Mouse (Mus musculus) kidney, postnatal 10 days (tissue): ENCODE data around the gene Agap3.

Experiments
- DNase-seq: peaks from one replicate; pipeline ENCODE4 v3.0.0; 2021; ENCODE audit warnings: mixed read lengths

Gene Agap3

DNA sequence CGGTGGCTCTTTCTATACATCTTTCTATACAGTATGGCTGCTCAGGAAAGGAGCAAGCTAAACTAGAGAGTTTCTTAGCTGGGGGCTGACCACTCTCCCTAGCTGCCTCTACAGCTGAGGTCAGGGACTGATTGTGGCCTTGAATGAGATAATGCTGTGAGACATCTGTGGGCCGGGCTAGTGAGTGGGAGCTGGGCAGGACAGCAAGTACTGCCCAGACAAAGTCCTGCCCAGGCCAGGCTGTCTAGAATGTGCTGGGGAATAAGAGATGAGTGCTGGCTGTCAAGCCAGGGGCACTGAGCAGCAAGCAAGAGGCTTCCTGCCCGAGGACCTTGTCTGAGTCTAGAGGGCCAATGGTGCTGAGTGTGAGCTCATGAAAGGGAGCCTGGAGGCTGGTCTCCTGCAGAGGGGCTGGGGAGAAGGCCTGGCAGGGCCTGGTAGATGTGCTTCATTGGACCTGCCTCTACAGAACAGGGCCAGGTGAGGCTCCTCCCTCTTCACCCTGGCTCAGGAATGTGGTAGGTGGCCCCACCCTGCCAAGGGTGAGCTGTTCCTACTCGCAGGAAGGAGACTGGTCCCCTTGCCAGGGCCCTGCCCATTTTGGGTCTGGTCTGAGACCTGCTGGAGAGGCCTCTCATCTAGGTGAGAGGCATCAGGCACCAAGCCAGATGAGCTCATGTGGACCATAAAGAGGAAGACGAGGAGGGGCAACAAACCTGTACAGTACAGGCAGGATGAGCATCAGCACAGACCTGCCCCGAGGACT lies 23.7 kb downstream of the Agap3 start:
- DNase-seq = peak; percentile 67

DNA sequence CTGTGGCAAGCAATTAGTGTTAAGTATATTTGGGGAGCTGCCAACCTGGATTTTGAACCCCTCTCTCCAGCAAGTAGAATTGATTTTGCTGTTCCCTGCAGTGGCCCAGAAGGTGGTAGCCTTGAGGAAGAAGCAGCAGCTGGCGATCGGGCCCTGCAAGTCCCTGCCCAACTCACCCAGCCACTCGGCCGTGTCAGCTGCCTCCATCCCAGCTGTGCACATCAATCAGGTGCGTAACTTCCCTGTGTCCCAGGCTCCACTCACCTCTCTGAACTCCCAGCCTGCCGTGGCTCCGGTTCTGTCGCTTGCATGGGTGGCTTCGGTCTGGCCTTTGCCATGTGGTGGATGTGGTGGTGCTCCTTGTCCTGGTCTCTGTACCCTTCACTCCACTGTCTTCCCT lies 25.9 kb downstream of the Agap3 start:
- DNase-seq = no peak

DNA sequence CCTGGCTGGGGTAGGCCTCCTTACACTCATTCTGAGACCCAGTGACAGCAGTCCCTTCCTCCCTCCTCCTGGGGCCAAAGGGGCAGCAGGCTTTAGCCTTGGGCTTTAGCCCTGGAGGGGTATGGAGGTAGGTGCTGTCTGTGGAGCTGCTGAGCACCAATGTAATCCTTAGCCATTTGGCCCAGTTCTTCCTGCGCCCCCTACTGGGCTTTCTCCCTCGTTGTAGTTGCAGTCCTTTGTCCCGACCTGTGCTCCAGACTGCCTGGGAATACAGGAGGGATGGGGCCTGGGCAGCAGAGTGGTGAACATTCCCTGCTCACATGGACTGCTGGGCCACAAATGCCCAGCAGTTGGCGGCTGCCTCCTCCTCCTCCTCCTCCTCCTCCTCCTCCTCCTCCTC lies 29.7 kb downstream of the Agap3 start:
- peak; percentile 89 for DNase-seq

DNA sequence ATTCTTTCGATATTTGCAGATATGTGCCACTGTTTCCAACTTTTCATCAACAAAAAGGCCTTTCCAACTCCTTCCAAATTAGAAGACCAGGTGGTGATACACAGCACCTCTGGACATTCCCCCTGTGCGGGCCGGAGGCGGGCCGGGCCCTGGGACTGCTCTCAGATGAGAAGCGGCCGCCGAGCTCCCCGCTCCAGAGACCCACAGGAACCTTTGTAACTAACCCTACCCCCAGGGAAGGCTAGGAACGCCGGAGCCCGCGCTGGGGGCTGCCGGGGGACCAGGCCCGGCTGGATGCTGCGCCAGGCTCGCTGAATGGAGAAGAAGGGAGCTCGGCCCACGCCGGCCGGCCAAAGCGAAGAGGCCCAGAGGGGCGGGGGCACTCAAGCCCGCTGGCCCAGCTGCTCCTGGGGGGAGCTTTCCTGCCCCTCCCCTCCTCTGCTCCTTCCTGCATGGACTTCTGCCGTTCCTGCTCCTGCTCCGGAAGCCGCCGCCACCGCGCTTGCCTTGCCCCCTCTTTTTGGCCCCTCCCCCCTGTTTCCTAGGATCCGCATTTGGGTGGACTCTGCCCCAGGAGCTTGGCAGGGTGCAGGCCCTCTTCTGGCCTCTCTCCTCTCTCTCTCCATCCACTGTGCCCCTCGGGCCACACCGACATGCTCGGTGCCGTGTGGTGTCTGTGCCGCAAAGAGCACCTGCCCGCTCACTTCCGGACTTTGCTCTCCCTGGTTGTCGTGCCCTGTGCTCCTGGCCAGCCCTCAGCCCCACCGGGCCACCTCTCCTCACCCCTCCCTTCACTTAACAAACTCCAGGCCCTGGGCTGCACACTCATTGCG lies 30.5 kb downstream of the Agap3 start:
- peak; percentile 83 for DNase-seq

DNA sequence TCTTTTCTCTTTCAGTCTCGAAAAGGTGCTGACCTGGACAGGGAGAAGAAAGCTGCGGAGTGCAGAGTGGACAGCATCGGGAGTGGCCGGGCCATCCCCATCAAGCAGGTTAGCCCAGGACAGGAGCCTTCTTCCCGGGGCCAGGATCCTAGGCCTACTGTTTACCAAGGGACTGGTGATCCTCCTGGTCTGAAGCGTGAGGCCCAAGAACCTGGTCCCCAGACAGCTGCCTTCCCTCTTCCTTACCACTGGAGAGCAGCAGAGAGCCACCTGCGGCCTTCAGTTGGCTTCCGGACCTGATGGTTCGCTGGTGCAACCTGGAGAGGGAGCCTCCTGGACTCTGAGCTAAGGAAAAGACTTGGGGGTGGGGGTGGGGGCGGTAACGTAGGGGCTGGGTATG lies 31.3 kb downstream of the Agap3 start:
- DNase-seq = peak; percentile 82

DNA sequence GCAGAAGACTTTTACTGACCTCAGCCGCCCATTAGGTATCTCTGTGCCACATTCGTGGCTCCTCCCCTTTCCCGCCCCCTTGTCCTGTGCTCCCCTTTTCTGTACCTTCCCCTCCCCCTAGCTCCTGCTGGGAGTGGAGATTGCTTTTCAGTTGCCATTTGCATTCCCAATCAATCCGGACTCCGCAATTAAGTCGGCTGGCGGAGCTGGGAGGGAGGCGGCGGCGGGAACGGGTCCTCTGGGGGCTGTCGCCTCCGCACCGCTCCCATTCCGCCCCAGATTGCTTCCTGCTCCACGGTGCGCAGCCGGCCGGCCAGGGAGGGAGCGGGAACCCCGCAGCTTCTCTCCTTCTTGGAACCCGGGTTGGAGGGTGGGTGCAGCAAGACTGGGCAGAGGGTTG lies 33.0 kb downstream of the Agap3 start:
- peak; percentile 44 for DNase-seq

DNA sequence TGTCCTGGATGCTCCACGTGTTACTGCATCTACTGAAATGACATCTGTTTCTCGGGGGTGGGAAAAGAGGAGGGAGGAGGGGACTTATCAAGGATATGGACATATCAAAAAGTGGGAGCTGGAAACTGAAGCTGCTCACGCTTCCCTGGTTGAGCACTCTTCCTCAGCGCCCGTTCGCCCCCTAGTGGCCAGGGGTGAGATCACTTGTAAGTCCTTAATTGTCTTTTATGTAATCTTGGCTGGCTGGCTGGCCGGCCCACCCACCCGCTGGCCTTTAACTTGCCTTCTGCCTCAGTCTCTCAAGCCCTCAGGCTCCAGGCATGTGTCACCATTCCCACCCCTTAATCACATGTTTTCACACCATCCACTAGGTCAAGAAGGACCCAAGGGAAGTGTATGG lies 34.1 kb downstream of the Agap3 start:
- DNase-seq = peak; percentile 94

DNA sequence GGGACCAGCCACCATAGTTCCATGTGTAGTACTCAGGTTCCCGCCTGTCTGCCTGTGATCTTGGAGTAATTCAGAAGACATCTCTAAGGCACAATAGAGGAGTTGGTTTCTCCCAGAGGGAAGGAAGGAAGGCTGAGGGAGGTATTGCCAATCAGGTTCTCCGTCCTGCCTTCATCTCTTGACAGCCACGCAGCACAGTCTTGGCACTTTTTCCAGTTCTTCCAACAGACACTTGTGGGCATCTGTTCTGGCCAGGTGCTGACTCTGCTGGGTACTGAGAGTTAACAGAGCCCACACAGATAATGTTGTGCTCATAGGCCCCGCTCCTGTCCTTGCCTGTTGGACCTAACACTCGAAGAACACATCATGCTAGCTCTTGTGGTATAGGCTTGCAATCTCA lies 34.8 kb downstream of the Agap3 start:
- no peak for DNase-seq

DNA sequence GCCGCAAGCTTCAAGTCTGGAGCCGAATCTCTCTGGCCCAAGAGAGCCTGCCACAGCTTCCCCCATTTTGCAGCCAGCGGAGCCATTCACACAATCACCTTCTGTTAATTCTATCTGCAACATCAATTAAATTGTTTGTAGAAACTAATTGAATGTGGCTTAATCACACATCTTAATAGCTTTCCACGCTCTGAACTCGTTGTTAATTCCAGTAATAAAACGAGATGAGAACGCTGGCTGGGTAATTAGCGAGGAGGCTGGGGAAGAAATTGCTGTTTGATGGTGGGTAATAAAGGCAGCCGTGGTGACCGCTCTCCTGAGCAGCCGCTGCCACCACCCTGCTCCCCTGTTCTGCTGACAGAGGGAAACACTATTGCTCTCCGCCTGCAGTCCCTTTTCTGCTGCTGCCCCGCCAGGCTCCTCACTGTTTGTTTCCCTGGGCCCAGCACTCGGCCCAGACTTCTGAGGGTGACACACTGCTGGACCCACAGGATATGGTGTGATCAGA lies 38.5 kb downstream of the Agap3 start:
- no peak for DNase-seq

DNA sequence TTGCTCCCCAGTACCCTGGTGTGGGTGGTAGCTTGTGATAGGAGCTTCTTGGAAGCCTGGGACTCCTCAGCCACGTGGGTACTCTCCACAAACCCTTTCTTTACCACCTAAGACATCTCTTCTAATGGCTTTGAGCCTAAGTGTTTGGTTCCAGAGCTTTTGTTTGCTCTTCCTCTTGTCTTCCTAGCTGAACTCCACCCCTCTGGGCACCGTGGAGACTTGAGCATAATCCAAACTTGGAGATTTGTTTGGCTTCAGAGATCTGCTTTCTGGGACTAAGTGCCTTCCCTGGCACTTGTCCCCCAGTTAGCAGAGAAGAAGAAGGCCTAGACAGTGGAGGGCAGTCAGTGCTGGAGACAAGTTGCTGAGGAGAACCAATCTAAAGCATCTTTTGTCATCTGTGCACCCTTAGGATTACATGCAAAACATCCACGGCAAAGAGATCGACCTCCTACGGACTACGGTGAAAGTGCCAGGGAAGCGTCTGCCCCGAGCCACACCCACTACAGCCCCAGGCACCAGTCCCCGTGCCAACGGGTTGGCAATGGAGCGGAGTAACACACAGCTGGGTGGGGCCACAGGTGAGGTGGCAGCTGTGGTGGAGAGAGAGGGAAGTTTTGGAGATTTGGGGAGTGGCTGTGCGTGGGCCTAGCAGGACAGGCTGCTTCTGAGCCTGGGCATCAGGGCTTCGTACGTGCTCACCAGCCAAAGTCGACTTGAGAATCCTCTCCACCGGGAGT lies 40.7 kb downstream of the Agap3 start:
- DNase-seq = no peak

DNA sequence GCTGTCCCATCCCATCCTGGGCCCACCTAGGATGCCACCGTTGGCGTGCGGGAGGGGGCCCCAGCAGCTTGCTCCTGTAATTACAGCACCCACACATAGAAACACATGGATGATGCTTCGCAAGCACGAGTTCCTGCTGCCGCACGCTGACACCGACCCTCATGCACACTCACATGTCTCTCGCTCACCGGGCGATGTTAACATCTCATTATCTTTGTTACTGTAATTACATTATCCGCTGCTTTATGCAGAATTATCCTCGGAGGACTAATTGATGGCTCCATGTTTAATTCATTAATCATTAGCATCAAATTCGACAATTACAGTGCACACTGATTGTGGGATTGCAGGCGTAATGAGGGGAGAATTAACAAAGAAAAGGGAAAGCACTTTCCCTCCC lies 43.0 kb downstream of the Agap3 start:
- DNase-seq = no peak

DNA sequence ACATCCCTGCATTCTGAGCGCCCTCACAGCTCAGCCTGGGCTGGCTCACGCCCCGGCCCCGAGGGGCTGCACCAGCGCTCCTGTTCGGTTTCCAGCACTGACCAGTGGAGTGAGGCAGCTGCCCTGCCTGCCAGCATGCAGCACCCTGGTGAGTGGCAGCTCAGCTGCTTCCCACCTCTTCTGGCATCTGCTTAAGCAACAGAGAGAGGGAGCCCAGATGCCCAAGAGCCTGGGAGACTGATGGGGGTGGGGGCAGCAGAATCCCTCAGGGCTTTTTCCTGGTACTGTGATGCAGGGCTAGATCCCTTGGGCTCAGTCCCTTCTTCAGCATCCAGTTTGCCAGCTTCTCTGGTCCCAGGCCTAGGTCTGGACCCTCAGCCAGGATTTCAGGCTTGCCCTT lies 44.8 kb downstream of the Agap3 start:
- DNase-seq = no peak

DNA sequence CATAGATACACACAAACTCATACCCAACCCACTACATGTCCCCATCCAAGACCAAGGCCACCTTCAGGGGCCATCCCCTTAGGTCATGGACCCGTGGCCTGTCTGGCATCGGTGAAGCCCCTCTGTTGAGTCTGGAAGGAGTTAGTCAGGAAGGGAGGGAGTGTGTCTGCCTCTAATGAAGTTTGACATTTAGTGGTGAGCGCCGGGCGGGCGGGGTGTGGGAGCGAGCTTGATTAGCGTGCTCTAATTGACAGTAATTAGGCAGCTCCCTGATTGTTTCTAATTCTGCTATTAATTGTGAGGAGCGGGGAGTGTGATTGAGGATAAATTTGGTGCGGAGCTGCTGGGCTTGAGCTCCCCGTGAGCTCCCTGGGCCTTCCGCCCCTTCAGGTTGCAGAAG lies 45.5 kb downstream of the Agap3 start:
- no peak for DNase-seq

DNA sequence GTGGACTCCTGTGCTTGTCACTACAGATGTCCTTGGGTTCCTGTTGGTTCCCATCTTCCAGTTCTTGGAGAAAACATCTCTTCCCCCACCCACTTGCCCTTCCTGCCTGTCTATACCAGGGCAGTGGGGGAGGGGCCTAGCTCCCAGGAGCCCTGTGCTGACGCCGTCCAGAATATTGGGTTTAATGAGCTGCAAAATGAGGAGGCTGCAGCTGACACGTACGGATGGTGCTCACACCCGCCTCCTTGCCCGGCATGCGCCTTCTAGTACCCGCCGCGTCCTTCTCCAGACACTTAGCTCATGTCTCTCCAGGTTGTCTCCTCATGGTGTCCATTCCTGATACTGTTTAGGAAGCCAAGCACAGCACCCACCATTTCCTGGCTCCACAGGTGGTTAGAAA lies 47.1 kb downstream of the Agap3 start:
- no peak for DNase-seq

DNA sequence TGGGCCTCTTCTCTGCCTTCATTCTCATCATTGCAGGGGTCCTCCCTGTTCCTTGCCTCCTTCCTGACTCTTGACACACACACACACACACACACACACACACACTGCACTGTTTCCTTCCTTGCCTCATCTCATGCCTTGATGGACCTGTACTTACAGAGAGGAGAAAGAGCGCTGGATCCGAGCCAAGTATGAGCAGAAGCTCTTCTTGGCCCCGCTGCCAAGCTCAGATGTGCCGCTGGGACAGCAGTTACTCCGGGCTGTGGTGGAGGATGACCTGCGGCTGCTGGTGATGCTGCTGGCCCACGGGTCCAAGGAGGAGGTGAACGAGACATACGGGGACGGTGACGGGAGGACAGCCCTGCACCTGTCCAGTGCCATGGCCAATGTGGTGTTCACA lies 48.9 kb downstream of the Agap3 start:
- peak; percentile 52 for DNase-seq

DNA sequence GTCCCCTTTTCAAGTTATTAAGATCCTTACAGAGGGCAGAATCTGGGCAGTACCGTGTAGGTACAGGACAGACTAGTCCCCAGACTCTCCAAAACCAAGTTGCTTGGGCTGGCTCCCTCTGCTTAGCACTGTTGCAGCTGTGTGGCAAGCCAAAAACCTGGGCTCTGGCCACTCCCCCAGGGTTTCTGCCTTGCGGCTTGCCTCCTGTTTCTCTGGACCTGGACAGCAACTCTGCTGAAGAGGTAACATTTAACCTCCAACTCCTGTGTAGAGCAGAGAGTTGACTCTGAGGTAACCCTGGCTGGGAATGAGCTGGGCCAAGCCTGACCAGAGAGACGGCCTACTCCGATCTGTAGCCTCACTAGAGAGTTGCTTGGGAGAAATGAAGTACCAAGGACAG lies 50.8 kb downstream of the Agap3 start:
- DNase-seq = peak; percentile 39

DNA sequence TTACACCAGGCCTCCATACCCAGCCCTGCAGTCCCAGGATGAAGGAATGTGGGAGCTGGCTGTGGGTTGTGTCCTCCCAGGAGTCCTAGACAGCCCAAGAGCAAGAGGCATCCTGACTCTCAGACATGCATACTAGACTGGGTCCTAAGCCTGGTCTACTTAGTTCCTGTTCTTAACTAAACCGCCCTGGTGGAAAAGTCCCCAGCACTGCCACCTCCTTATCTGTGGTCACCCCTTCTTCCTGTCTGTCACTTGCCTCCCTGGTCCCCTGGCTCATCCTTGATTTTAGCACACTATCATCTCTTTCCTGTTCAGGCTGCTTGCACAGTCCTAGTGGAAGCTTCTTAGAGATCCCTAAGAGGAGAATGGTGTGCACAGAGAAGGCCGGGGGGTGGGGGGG lies 53.5 kb downstream of the Agap3 start:
- DNase-seq = no peak

DNA sequence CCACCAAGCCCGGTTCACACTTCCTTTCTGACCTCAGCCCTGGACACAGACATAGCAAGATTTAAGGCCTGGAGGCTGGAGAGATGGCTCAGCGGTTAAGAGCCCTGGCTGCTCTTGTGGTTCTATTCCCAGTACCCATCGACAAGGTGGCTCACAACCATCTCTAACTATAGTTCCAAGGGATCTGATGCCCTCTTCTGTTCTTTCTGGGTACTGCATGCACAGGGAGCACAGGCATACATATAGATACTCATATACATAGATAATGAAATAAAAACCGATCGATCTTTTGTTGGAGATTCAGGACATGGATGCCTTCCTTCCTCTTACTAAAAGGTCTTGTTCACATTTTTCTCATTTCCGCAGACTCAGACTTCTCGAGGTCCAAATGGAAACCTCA lies 56.4 kb downstream of the Agap3 start:
- no peak for DNase-seq

DNA sequence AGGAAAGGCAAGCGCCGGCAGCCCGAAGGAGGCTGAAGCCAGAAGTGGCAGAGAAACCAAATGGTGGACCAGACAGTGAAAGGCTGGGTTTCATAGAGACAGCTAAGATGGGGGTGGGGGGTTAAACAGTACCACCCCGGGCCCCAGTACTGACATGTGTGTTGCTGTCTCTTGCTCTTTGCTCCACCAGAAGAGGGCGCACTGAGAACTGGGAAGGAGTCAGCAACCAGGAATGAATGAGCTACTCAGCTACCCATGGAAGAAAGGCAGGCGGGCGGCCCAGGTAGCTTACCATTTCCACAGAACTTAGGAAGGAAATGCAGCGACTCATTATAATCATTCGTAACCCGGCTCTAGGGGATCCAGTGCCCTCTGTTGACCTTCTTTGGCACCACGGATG lies 58.7 kb downstream of the Agap3 start:
- peak; percentile 70 for DNase-seq

DNA sequence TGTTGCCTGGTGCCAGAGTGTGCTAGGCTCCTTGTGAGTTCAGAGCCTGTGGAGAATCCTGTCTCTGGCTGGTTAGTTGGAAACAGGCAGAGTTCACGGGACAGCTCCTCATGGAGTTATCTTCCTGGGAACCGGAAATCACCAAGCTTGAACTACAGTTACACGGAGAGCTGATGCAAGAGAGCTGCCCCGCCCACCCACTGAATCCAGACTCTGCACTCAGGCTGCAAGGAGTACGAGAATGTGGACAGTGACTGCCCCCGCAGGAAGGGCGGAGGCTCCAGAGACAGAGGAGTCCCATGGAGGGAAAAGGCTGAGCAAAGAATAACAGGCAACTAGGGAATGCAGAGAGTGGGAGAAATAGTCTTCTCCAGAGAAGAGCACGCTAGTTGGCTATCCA lies 60.3 kb downstream of the Agap3 start:
- peak; percentile 75 for DNase-seq

DNA sequence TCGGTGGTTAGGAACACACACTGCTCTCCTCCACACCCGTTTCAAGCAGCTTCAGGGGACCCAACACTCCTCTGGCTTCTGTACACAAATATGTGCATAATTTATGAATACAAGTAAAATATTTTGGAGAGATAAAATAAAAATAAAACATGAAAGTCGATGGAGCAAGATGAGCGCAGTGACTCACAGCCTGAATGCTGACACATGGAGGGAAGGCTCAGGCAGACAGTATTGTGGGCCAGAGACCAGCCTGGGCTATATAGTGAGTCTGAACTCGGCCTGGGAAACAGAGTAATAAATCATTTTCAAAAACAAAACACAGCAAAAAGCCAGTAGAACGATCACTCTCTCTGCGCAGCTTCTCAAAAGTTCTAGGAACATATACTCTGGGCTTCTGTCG lies 69.4 kb downstream of the Agap3 start:
- no peak for DNase-seq

DNA sequence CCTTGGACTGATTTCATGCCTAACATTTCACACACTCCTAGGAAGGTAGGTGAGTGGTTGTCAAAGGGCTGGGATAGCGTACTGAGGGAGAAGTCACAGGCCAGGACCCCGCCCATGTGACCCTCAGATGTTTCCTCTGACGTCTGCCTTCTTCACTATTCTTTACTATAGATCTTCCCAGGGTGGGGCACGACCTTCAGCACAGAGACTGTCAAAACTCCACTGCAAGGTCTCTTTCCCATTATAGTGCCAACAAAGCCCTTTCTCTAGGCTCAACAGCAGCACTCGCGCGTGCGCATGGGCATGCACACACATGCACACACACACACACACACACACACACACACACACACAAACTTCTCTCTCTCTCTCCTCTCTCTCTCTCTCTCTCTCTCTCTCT lies 71.8 kb downstream of the Agap3 start:
- DNase-seq = no peak

DNA sequence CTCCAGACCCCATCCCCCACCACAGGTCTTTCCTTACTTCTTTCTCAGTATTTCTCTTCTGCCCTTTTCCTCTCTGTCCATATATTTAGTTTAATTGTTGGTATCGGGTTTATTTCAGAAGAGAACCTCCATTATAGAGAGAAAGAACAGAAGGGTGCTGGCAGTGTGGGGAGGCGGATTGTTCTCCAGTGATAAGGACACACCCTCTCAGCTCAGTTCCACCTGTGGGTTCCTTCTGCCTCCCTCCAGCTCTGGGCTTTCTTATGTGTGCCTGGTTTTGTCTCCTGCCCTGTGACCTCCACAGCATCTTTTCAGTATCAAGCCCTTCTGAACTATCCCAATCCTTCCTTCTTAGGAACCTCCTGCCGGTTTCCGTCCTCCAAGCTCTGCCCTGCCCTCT lies 72.5 kb downstream of the Agap3 start:
- DNase-seq = no peak
